Mouse (Mus musculus) forebrain, embryonic 12.5 days (tissue): ENCODE data around the gene Mgst1. TPM values are rescaled to one million over a fixed set of nuclear protein-coding genes. Genes with fewer than 3 reads are reported as not detected.
A peak's percentile ranks its signal among the peaks of the same experiment; 100 is the strongest.

ENCODE experiments used
- ATAC-seq: fragments of 200-750 bp; cut with Nextera tagmentation; 2 replicates; pipeline ENCODE4 v1.8.0; 2017; ENCODE audit warnings: moderate TSS enrichment; ENCODE audit not compliant: low FRiP score
- H3K27ac ChIP-seq: fragments of 300-500 bp; sonication (generic); 2 replicates; pipeline ENCODE4 v1.5.1; 2016; ENCODE audit warnings: mild to moderate bottlenecking
- H3K27me3 ChIP-seq: fragments of 300-500 bp; sonication (generic); 2 replicates; pipeline ENCODE4 v1.6.1; 2016; ENCODE audit warnings: mild to moderate bottlenecking
- H3K36me3 ChIP-seq: fragments of 300-500 bp; sonication (generic); replicated peaks from 2 replicates; pipeline ENCODE4 v1.6.1; 2016; ENCODE audit warnings: mild to moderate bottlenecking
- H3K4me1 ChIP-seq: fragments of 300-500 bp; sonication (generic); 2 replicates; pipeline ENCODE4 v1.6.1; 2016
- H3K4me2 ChIP-seq: fragments of 300-500 bp; sonication (generic); 2 replicates; pipeline ENCODE4 v1.6.1; 2016; ENCODE audit warnings: mild to moderate bottlenecking, moderate library complexity
- H3K4me3 ChIP-seq: fragments of 300-500 bp; sonication (generic); replicated peaks from 2 replicates; pipeline ENCODE4 v1.5.1; 2016; ENCODE audit warnings: mild to moderate bottlenecking
- H3K9ac ChIP-seq: fragments of 300-500 bp; sonication (generic); 2 replicates; pipeline ENCODE4 v1.6.1; 2016; ENCODE audit warnings: mild to moderate bottlenecking
- H3K9me3 ChIP-seq: fragments of 300-500 bp; sonication (generic); 2 replicates; pipeline ENCODE4 v1.6.1; 2016
- WGBS: fragments of 180-500 bp; shearing (Covaris S2); methylation state at CpG from one replicate; pipeline ENCODE4 v1.1.7; 2016; 5-methylcytosine and 5-hydroxymethylcytosine counted together
- polyA plus RNA-seq: library from polyadenylated mRNA; unstranded; fragments of >200 nt; fragmentation: Nextera tagmentation; extraction: Ambion mirVana; gene quantifications from 2 replicates; pipeline ENCODE4 v1.2.1, GENCODE M21; 2016

Gene Mgst1
- polyA plus RNA-seq, 1 experiment from 2014 or later = 45.4 TPM

DNA sequence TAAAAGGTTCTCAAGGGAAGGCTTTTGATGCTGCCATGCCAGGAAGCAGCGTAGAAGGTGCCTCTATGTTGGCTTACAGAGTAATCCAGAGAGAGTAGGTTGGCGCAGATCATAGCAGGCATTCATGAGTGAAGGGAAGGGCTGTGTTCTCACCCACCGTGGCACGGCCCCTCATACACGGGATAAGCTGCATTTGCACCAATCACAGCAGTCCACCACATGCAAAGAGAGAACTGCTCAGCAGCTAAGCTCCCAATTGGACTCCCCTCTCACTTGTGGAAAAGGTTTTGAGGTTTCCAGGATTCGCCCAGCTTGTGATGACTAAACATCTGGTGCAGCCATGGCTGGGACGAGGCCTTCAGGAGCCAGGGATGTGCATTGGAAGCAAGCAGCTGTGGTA, 2.5 kb downstream of the Mgst1 start:
- no peaks in the 10 kb centered on the region for H3K27me3 ChIP-seq
- no peak overlapping the region for H3K27ac ChIP-seq
- no peaks in the 10 kb centered on the region for H3K9me3 ChIP-seq
- H3K4me2 ChIP-seq = no peak overlapping the region
- ATAC-seq = no peak
- WGBS = 89% methylated on average over 7 of the region's 7 CpGs
- H3K9ac ChIP-seq = no peak overlapping the region
- H3K4me3 ChIP-seq = no peak overlapping the region
- no peaks in the 10 kb centered on the region for H3K36me3 ChIP-seq
- H3K4me1 ChIP-seq = peaks cover 17% of the 10 kb centered on the region; the same call in 1 of the 2 replicates

DNA sequence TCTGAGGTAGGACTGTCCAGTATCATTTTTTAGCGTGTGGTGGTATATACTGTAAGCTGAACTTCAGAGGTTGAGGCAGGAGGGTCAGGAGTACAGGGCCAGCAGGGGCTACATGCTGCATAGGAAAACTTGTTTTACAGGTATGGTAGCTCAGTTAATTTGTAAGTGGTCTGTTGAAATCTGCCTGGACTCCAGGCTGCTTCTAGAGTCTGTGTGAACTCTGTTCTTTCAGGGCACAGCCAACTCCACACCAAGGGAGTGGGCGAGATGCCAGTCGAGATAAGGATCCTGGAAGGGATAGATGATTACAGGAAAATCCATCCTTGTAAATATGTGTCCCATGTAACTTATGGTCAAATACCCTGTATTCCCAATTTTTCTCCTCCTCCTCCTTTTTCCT, 3.3 kb downstream of the Mgst1 start:
- no peaks in the 10 kb centered on the region for H3K36me3 ChIP-seq
- no peak overlapping the region for H3K4me3 ChIP-seq
- no peaks in the 10 kb centered on the region for H3K9me3 ChIP-seq
- ATAC-seq = no peak
- no peak overlapping the region for H3K9ac ChIP-seq
- H3K27me3 ChIP-seq = no peaks in the 10 kb centered on the region
- WGBS = 91% methylated on average over 3 of the region's 3 CpGs
- peaks cover 17% of the 10 kb centered on the region; the same call in 1 of the 2 replicates for H3K4me1 ChIP-seq
- no peak overlapping the region for H3K27ac ChIP-seq
- H3K4me2 ChIP-seq = no peak overlapping the region

DNA sequence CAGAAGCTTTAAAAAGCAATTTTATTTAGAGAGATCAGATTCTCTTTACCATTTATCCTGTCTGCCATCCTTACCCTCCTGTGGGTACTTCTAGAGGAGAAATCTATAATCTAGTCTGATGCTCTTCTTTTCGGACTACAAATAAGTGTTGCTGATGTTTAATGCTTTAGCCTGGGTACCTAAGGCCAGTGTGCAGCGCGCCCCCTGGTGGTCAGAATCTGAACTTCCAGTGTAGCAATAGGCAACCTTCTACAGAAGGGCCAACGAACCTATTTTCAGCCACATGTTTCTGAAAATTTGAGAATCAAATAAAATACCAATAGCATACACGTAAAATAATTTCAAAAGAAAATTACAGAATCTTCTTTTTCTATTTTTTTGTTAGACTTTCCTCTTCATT, 13.0 kb downstream of the Mgst1 start:
- 25% methylated on average over 5 of the region's 5 CpGs for WGBS
- H3K27me3 ChIP-seq = no peaks in the 10 kb centered on the region
- no peaks in the 10 kb centered on the region for H3K9me3 ChIP-seq
- H3K36me3 ChIP-seq = no peaks in the 10 kb centered on the region
- H3K27ac ChIP-seq = no peak overlapping the region
- H3K4me2 ChIP-seq = no peak overlapping the region
- no peak overlapping the region for H3K9ac ChIP-seq
- H3K4me1 ChIP-seq = no peaks in the 10 kb centered on the region
- no peak for ATAC-seq
- H3K4me3 ChIP-seq = no peak overlapping the region

DNA sequence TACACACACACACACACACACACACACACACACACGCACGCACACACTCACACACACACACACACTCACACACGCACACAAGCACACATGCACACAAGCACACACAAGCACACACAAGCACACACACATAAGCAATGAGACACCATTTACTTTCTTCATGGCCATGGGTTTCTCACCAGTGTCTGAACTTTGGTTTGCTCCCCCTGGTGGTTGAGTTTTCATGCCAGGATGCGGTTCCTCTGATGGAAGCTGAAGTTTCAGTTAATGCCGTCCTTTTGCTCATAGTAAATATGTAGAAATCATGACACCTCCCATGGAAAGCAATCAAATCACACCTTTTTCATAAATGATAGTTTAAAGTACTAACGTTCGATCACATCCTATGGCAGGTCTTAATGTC, 23.8 kb downstream of the Mgst1 start:
- H3K27me3 ChIP-seq = no peaks in the 10 kb centered on the region
- no peaks in the 10 kb centered on the region for H3K4me1 ChIP-seq
- no peak overlapping the region for H3K9ac ChIP-seq
- H3K9me3 ChIP-seq = no peaks in the 10 kb centered on the region
- H3K4me3 ChIP-seq = no peak overlapping the region
- 0 out of 2 replicates have a peak, but pooled peaks have one; percentile 36 for ATAC-seq
- 83% methylated on average over 7 of the region's 7 CpGs for WGBS
- H3K4me2 ChIP-seq = no peak overlapping the region
- no peak overlapping the region for H3K27ac ChIP-seq
- H3K36me3 ChIP-seq = no peaks in the 10 kb centered on the region

DNA sequence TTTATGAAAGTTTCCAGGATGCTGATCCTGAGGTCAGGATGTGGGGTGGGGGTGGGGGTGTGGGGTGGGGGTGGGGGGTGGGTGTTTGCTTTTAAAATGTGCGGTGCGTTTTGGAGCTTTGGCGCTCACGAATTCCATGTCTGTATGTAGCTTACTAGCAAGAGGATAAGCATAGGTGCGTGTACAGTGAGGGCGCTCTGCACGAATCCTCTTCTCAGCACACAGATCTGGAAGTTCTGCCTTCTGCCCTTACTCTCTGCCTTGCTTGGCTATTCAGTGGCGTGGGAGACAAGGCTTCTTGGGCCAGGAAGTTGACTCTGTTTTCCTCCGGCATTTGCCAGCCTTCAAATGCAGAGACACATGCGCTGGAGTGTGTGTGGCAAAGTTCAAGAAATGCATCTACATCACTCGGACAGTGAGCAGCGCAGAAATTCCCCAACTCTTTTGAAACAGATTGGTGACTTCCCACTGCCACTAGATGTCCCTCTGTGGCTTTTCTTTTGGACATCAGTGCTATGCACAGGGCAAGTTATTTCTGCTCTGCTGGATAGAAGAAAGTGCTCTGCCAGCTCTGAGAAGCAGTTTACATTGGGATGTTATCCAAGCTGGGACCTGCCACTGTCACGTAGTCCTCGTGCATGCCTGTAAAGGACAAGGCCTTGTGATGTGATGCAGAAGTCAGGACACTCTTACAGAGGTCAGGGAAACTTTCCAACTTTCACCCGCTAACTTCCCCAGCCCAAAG, 31.5 kb downstream of the Mgst1 start:
- Histone ChIP-seq H3K9me3 (no peaks in the 10 kb centered on the region), H3K4me1 (no peaks in the 10 kb centered on the region), H3K4me2 (no peak overlapping the region), H3K27ac (no peak overlapping the region), H3K4me3 (no peak overlapping the region), H3K36me3 (no peaks in the 10 kb centered on the region), H3K27me3 (no peaks in the 10 kb centered on the region), H3K9ac (no peak overlapping the region)
- peak; percentile 79 for ATAC-seq
- 71% methylated on average over 15 of the region's 15 CpGs for WGBS

Other genes with a start within 250 kb of the Mgst1 start
- not detected in 2 replicates for gene Slc15a5, start 60.4 kb upstream of the Mgst1 start, polyA plus RNA-seq